Mouse (Mus musculus) ovary, postnatal 10 days (tissue): ENCODE results near the gene Exoc6b.
"Not testable (repeated sequence)": the region's sequence is repeated elsewhere in the genome, so short reads cannot be mapped to it uniquely, and the experiment has no call there.

Experiments used
- DNase-seq: peaks from one replicate; pipeline ENCODE4 v3.0.0; 2022; ENCODE audit warnings: low spot score

Gene Exoc6b

GRCm38 (mm10) chr6:84631588-84631987, 437.7 kb downstream of the Exoc6b start:
- DNase-seq, result no peak

- no peak for DNase-seq
Observed at GRCm38 (mm10) chr6:84630276-84630675, 439.0 kb downstream of the Exoc6b start.

- no peak for DNase-seq
Observed at GRCm38 (mm10) chr6:84628831-84629230, 440.5 kb downstream of the Exoc6b start.

GRCm38 (mm10) chr6:84626398-84626797, 442.9 kb downstream of the Exoc6b start:
- no peak for DNase-seq

- no peak for DNase-seq
Observed at GRCm38 (mm10) chr6:84619166-84619565, 450.1 kb downstream of the Exoc6b start.

GRCm38 (mm10) chr6:84617051-84617450, 452.3 kb downstream of the Exoc6b start:
- no peak for DNase-seq

GRCm38 (mm10) chr6:84616586-84616985, 452.7 kb downstream of the Exoc6b start:
- no peak for DNase-seq

GRCm38 (mm10) chr6:84613561-84613960, 455.8 kb downstream of the Exoc6b start:
- no peak for DNase-seq

GRCm38 (mm10) chr6:84601136-84601889, 468.0 kb downstream of the Exoc6b start:
- DNase-seq, result no peak

- not testable (repeated sequence) for DNase-seq
Observed at GRCm38 (mm10) chr6:84599296-84599695, 470.0 kb downstream of the Exoc6b start.

GRCm38 (mm10) chr6:84598725-84599124, 470.6 kb downstream of the Exoc6b start:
- DNase-seq, result no peak

GRCm38 (mm10) chr6:84594626-84595025, 474.7 kb downstream of the Exoc6b start:
- no peak for DNase-seq

GRCm38 (mm10) chr6:84593693-84594092, 475.6 kb downstream of the Exoc6b start, which contains the start of gene Cyp26b1:
Cyp26b1 (minus strand) TSS chr6:84593908.
- no peak for DNase-seq

GRCm38 (mm10) chr6:84590961-84591745, 478.2 kb downstream of the Exoc6b start:
- DNase-seq, result no peak

GRCm38 (mm10) chr6:84589742-84590686, 479.3 kb downstream of the Exoc6b start:
- DNase-seq, result peak; percentile 80

- DNase-seq, result no peak
Observed at GRCm38 (mm10) chr6:84588895-84589652, 480.2 kb downstream of the Exoc6b start.

GRCm38 (mm10) chr6:84588221-84588894, 481.0 kb downstream of the Exoc6b start:
- DNase-seq, result no peak

GRCm38 (mm10) chr6:84587471-84588101, 481.7 kb downstream of the Exoc6b start:
- no peak for DNase-seq

- DNase-seq, result no peak
Observed at GRCm38 (mm10) chr6:84586551-84587200, 482.6 kb downstream of the Exoc6b start.
